Mouse (Mus musculus): ENCODE data around the gene Prkag1. TPM values are rescaled to one million over a fixed set of nuclear protein-coding genes. Genes with fewer than 3 reads are reported as not detected.
A peak's percentile ranks its signal among the peaks of the same experiment; 100 is the strongest.

Prkag1 gene
- polyA plus RNA-seq, 1 experiment from 2014 or later, result 89.0 TPM

DNA sequence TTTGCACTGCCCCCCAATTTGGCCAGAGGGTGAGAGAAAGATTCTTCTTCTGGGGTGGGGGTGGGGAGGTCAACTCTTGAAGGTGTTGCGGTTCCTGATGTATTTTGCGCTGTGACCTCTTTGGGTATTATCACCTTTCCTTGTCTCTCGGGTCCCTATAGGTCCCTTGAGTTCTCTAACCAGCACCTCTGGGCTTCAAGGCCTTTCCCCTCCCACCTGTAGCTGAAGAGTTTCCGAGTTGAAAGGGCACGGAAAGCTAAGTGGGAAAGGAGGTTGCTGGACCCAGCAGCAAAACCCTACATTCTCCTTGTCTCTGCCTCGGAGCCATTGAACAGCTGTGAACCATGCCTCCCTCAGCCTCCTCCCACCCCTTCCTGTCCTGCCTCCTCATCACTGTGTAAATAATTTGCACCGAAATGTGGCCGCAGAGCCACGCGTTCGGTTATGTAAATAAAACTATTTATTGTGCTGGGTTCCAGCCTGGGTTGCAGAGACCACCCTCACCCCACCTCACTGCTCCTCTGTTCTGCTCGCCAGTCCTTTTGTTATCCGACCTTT lies 38.1 kb downstream of the Prkag1 start:
- no peak overlapping the region for H3K4me3 ChIP-seq (replicated peaks)
- H3K4me2 ChIP-seq (replicated peaks), result peak overlapping the region; percentile 53
- H3K4me1 ChIP-seq (replicated peaks), result peaks cover 43% of the 10 kb centered on the region
- no peak overlapping the region for H3K27ac ChIP-seq
- H3K36me3 ChIP-seq, result no peaks in the 10 kb centered on the region
- H3K9ac ChIP-seq, result no peak overlapping the region
- no peaks in the 10 kb centered on the region for H3K9me3 ChIP-seq
- no peak for ATAC-seq
- H3K27me3 ChIP-seq (replicated peaks), result peaks cover 98% of the 10 kb centered on the region
- WGBS, result 3% methylated on average over 13 of the region's 13 CpGs

DNA sequence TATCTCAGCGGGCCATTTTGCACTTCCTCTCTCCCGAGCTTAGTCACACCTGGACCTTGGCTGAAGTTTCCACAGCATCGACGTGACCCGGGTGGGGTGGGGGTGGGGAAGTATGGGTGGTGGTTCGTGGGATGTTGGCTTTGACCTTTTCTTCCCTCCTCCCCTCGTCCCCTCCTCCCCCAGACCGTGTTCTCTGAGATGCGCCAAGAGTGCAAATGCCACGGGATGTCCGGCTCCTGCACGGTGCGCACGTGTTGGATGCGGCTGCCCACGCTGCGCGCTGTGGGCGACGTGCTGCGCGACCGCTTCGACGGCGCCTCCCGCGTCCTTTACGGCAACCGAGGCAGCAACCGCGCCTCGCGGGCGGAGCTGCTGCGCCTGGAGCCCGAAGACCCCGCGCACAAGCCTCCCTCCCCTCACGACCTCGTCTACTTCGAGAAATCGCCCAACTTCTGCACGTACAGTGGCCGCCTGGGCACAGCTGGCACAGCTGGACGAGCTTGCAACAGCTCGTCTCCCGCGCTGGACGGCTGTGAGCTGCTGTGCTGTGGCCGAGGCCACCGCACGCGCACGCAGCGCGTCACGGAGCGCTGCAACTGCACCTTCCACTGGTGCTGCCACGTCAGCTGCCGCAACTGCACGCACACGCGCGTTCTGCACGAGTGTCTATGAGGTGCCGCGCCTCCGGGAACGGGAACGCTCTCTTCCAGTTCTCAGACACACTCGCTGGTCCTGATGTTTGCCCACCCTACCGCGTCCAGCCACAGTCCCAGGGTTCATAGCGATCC lies 38.9 kb downstream of the Prkag1 start:
- Histone ChIP-seq H3K9me3 (no peaks in the 10 kb centered on the region), H3K9ac (no peak overlapping the region), H3K4me2 (replicated peaks) (peak overlapping the region; percentile 53), H3K4me1 (replicated peaks) (peaks cover 40% of the 10 kb centered on the region), H3K36me3 (no peaks in the 10 kb centered on the region), H3K27me3 (replicated peaks) (peaks cover 98% of the 10 kb centered on the region), H3K27ac (no peak overlapping the region), H3K4me3 (replicated peaks) (peak overlapping the region; percentile 22)
- no peak for ATAC-seq
- under 1% methylated on average over 75 of the region's 75 CpGs for WGBS

- 2% methylated on average over 23 of the region's 23 CpGs for WGBS
These were observed 39.5 kb downstream of the Prkag1 start for GRCm38 (mm10) chr15:98791771-98792170.

GRCm38 (mm10) chr15:98791221-98791620 lies 40.1 kb downstream of the Prkag1 start:
- Histone ChIP-seq H3K9ac (no peak overlapping the region), H3K27me3 (replicated peaks) (peaks cover 94% of the 10 kb centered on the region), H3K27ac (no peak overlapping the region), H3K4me1 (replicated peaks) (peaks cover 37% of the 10 kb centered on the region), H3K9me3 (no peaks in the 10 kb centered on the region), H3K4me3 (replicated peaks) (peak overlapping the region; percentile 28), H3K36me3 (no peaks in the 10 kb centered on the region), H3K4me2 (replicated peaks) (peak overlapping the region; percentile 54)
- WGBS, result under 1% methylated on average over 12 of the region's 12 CpGs
- no peak for ATAC-seq

More at GRCm38 (mm10) chr15:98791771-98792170, 39.5 kb downstream of the Prkag1 start:
- Histone ChIP-seq H3K36me3 (no peaks in the 10 kb centered on the region), H3K9ac (no peak overlapping the region), H3K9me3 (no peaks in the 10 kb centered on the region), H3K4me2 (replicated peaks) (peak overlapping the region; percentile 54), H3K4me1 (replicated peaks) (peaks cover 39% of the 10 kb centered on the region), H3K27ac (no peak overlapping the region), H3K27me3 (replicated peaks) (peaks cover 96% of the 10 kb centered on the region), H3K4me3 (replicated peaks) (0 out of 2 replicates have a peak overlapping the region, but pooled peaks have one; percentile 3)
- no peak for ATAC-seq

- H3K4me1 ChIP-seq (replicated peaks), result peaks cover 37% of the 10 kb centered on the region
- H3K9me3 ChIP-seq, result no peaks in the 10 kb centered on the region
- H3K4me3 ChIP-seq (replicated peaks), result peak overlapping the region; percentile 28
- WGBS, result under 1% methylated on average over 23 of the region's 23 CpGs
- no peaks in the 10 kb centered on the region for H3K36me3 ChIP-seq
- no peak overlapping the region for H3K9ac ChIP-seq
- H3K27me3 ChIP-seq (replicated peaks), result peaks cover 90% of the 10 kb centered on the region
- H3K4me2 ChIP-seq (replicated peaks), result peak overlapping the region; percentile 54
- no peak overlapping the region for H3K27ac ChIP-seq
- no peak for ATAC-seq
These were observed 40.6 kb downstream of the Prkag1 start for GRCm38 (mm10) chr15:98790761-98791160.

DNA sequence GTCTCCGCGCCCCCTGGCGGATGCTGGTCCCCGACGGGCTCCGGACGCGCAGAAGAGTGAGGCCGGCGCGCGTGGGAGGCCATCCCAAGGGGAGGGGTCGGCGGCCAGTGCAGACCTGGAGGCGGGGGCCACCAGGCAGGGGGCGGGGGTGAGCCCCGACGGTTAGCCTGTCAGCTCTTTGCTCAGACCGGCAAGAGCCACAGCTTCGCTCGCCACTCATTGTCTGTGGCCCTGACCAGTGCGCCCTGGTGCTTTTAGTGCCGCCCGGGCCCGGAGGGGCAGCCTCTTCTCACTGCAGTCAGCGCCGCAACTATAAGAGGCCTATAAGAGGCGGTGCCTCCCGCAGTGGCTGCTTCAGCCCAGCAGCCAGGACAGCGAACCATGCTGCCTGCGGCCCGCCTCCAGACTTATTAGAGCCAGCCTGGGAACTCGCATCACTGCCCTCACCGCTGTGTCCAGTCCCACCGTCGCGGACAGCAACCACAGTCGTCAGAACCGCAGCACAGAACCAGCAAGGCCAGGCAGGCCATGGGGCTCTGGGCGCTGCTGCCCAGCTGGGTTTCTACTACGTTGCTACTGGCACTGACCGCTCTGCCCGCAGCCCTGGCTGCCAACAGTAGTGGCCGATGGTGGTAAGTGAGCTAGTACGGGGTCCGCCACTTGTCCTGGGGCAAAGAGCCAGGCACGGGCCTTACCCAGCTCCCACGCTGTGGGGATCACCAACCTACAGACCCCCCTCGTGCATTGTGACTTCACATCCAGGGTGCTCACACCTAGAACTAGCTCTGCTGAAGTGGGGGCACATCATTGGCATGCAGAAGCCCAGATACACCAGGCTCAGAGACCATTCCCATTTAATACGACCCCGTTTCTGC lies 41.4 kb downstream of the Prkag1 start, which contains the start of gene Wnt1:
TSS of gene Wnt1 (plus strand) at position 197 of the 875 bp plus-strand sequence.
- Histone ChIP-seq H3K36me3 (no peaks in the 10 kb centered on the region), H3K27ac (no peak within 1 kb of the TSS), H3K4me3 (replicated peaks) (peak within 1 kb of the TSS; percentile 28), H3K4me2 (replicated peaks) (peak within 1 kb of the TSS; percentile 54), H3K27me3 (replicated peaks) (peaks cover 84% of the 10 kb centered on the region), H3K4me1 (replicated peaks) (peaks cover 37% of the 10 kb centered on the region), H3K9ac (no peak within 1 kb of the TSS), H3K9me3 (no peaks in the 10 kb centered on the region)
- 0 out of 2 replicates have a peak, but pooled peaks have one; percentile 27 for ATAC-seq
- WGBS, result 3% methylated on average over 50 of the region's 51 CpGs

DNA sequence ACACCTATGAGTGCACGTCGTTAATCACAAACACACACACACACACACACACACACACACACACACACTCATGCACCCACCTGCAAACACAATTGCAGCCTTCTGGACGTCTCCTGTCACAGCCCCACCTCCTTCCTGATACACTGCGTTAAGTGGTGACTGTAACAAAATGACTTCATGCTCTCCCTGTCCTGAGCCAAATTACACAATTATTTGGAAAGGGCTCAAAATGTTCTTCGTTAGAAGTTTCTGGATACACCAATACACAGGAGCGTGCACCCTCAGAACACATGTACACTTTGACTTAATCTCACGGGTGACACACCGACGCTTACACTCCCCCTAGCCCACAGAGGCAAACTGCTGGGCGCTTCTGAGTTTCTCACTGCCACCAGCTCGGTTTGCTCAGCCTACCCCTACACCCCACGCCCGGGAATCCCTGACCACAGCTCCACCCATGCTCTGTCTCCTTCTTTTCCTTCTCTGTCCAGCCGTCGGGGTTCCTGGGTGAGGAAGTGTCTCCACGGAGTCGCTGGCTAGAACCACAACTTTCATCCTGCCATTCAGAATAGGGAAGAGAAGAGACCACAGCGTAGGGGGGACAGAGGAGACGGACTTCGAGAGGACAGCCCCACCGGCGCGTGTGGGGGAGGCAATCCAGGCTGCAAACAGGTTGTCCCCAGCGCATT lies 42.2 kb downstream of the Prkag1 start:
- Histone ChIP-seq H3K36me3 (no peaks in the 10 kb centered on the region), H3K4me3 (replicated peaks) (0 out of 2 replicates have a peak overlapping the region, but pooled peaks have one; percentile 18), H3K4me1 (replicated peaks) (peaks cover 37% of the 10 kb centered on the region), H3K9ac (no peak overlapping the region), H3K27me3 (replicated peaks) (peaks cover 79% of the 10 kb centered on the region), H3K9me3 (no peaks in the 10 kb centered on the region), H3K4me2 (replicated peaks) (peak overlapping the region; percentile 29; the same call in 1 of the 2 replicates), H3K27ac (no peak overlapping the region)
- ATAC-seq, result 0 out of 2 replicates have a peak, but pooled peaks have one; percentile 34
- 14% methylated on average over 24 of the region's 24 CpGs for WGBS

GRCm38 (mm10) chr15:98787930-98788329 lies 43.4 kb downstream of the Prkag1 start:
- Histone ChIP-seq H3K4me2 (replicated peaks) (no peak overlapping the region), H3K9me3 (no peaks in the 10 kb centered on the region), H3K27me3 (replicated peaks) (peaks cover 67% of the 10 kb centered on the region), H3K27ac (no peak overlapping the region), H3K36me3 (no peaks in the 10 kb centered on the region), H3K4me3 (replicated peaks) (no peak overlapping the region), H3K4me1 (replicated peaks) (peaks cover 34% of the 10 kb centered on the region), H3K9ac (no peak overlapping the region)
- no peak for ATAC-seq
- 30% methylated on average over 4 of the region's 4 CpGs for WGBS

- no peak overlapping the region for H3K27ac ChIP-seq
- peaks cover 57% of the 10 kb centered on the region for H3K27me3 ChIP-seq (replicated peaks)
- peaks cover 13% of the 10 kb centered on the region for H3K4me1 ChIP-seq (replicated peaks)
- WGBS, result 42% methylated on average over 7 of the region's 7 CpGs
- no peak overlapping the region for H3K4me2 ChIP-seq (replicated peaks)
- no peaks in the 10 kb centered on the region for H3K36me3 ChIP-seq
- H3K9me3 ChIP-seq, result no peaks in the 10 kb centered on the region
- H3K4me3 ChIP-seq (replicated peaks), result no peak overlapping the region
- no peak for ATAC-seq
- no peak overlapping the region for H3K9ac ChIP-seq
These were observed 45.6 kb downstream of the Prkag1 start for GRCm38 (mm10) chr15:98785744-98786143.

GRCm38 (mm10) chr15:98781166-98781565 lies 50.2 kb downstream of the Prkag1 start:
- peaks cover 63% of the 10 kb centered on the region for H3K27me3 ChIP-seq (replicated peaks)
- no peaks in the 10 kb centered on the region for H3K9me3 ChIP-seq

DNA sequence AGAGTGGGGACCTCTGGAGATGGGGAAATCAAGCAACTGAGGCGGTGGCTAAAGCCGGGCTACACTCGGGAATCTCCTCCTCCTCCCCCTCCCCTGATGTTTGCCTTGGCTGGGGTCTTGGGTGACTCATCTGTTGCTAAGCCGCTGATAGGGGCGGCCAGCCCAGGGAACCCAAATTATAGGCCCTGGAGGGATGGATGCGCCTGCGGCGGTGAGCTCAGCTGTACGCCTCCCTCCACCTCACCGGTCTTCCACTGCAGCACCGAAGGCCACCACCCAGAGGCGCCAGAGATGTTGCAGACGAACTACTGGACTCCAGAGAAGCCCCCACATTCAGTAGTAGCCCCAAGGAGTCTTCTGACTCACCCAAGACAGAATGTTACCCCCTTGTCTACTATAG lies 50.7 kb downstream of the Prkag1 start:
- WGBS, result 5% methylated on average over 13 of the region's 13 CpGs
- Histone ChIP-seq H3K4me2 (replicated peaks) (no peak overlapping the region), H3K4me3 (replicated peaks) (no peak overlapping the region), H3K9ac (no peak overlapping the region), H3K27me3 (replicated peaks) (peaks cover 69% of the 10 kb centered on the region), H3K9me3 (no peaks in the 10 kb centered on the region), H3K36me3 (no peaks in the 10 kb centered on the region), H3K27ac (no peak overlapping the region), H3K4me1 (replicated peaks) (peaks cover 31% of the 10 kb centered on the region)
- ATAC-seq, result 0 out of 2 replicates have a peak, but pooled peaks have one; percentile 23

More at GRCm38 (mm10) chr15:98781166-98781565, 50.2 kb downstream of the Prkag1 start:
- H3K4me2 ChIP-seq (replicated peaks), result no peak overlapping the region
- 27% methylated on average over 6 of the region's 6 CpGs for WGBS
- ATAC-seq, result no peak
- peaks cover 25% of the 10 kb centered on the region for H3K4me1 ChIP-seq (replicated peaks)
- no peak overlapping the region for H3K4me3 ChIP-seq (replicated peaks)
- H3K9ac ChIP-seq, result no peak overlapping the region
- H3K27ac ChIP-seq, result no peak overlapping the region
- H3K36me3 ChIP-seq, result no peaks in the 10 kb centered on the region
